Mouse (Mus musculus) myocyte (in vitro differentiated cells): ENCODE measurements around the gene Vmn2r26. TPM values are rescaled to one million over a fixed set of nuclear protein-coding genes. Genes with fewer than 3 reads are reported as not detected.
"Not testable (repeated sequence)": the region's sequence is repeated elsewhere in the genome, so short reads cannot be mapped to it uniquely, and the experiment has no call there.

ENCODE experiments used
- H3K27me3 ChIP-seq: one replicate; pipeline ENCODE4 v1.6.1; 2011; ENCODE audit not compliant: control insufficient read depth, insufficient read depth, insufficient read length
- H3K36me3 ChIP-seq: one replicate; pipeline ENCODE4 v1.6.1; 2011; ENCODE audit not compliant: control insufficient read depth, insufficient read depth
- H3K4me2 ChIP-seq: one replicate; pipeline ENCODE4 v1.6.1; 2011; ENCODE audit warnings: low read depth, control low read depth
- H3K4me3 ChIP-seq: one replicate; pipeline ENCODE4 v1.5.1; 2011; ENCODE audit warnings: mild to moderate bottlenecking, control low read depth, moderate library complexity
- H3K79me2 ChIP-seq: one replicate; pipeline ENCODE4 v1.6.1; 2011; ENCODE audit not compliant: control insufficient read depth, insufficient read depth
- H3ac ChIP-seq: one replicate; pipeline ENCODE4 v1.6.1; 2011; ENCODE audit not compliant: control insufficient read depth, insufficient read length
- MYOD1 ChIP-seq, 3 experiments: IDR thresholded peaks; one replicate each; pipeline ENCODE4 v1.6.1; 2011; ENCODE audit warnings: control low read depth in 2 of 3, low read depth in 2 of 3, mild to moderate bottlenecking in 2 of 3, moderate library complexity in 1 of 3; ENCODE audit not compliant: insufficient read length in 2 of 3, control insufficient read depth in 1 of 3
- MYOG ChIP-seq, 3 experiments: IDR thresholded peaks; one replicate each; pipeline ENCODE4 v1.6.1; 2011; ENCODE audit warnings: control low read depth in 2 of 3, low read depth in 2 of 3, mild to moderate bottlenecking in 2 of 3; ENCODE audit not compliant: insufficient read length in 2 of 3, control insufficient read depth in 1 of 3, insufficient read depth in 1 of 3
- POLR2A ChIP-seq: IDR thresholded peaks from one replicate; pipeline ENCODE4 v1.6.1; 2011; ENCODE audit warnings: low read depth, mild to moderate bottlenecking, control low read depth, moderate library complexity; ENCODE audit not compliant: insufficient read length
- REST ChIP-seq: IDR thresholded peaks from one replicate; pipeline ENCODE4 v1.6.1; 2011; ENCODE audit warnings: mild to moderate bottlenecking, control low read depth, moderate library complexity; ENCODE audit not compliant: insufficient read depth, insufficient read length
- SRF ChIP-seq: IDR thresholded peaks from one replicate; pipeline ENCODE4 v1.6.1; 2011; ENCODE audit warnings: low read depth; ENCODE audit not compliant: control insufficient read depth, insufficient read length
- TCF12 ChIP-seq: IDR thresholded peaks from one replicate; pipeline ENCODE4 v1.6.1; 2011; ENCODE audit warnings: mild to moderate bottlenecking, control low read depth; ENCODE audit not compliant: poor library complexity, insufficient read depth, severe bottlenecking
- TCF3 ChIP-seq: IDR thresholded peaks from one replicate; pipeline ENCODE4 v1.6.1; 2011; ENCODE audit warnings: low read depth, control low read depth; ENCODE audit not compliant: insufficient read length
- USF1 ChIP-seq: IDR thresholded peaks from one replicate; pipeline ENCODE4 v1.6.1; 2011; ENCODE audit warnings: low read depth, mild to moderate bottlenecking, control low read depth, moderate library complexity
- polyA plus RNA-seq: library from polyadenylated mRNA; unstranded; fragments of >200 nt; fragmentation: generic; extraction: Trizol; gene quantifications from one replicate; pipeline ENCODE4 v1.2.1, GENCODE M21; 2012; ENCODE audit warnings: missing spikeins

Gene Vmn2r26
- polyA plus RNA-seq = not detected

GRCm38 (mm10) chr6:124024268-124024667, at the start of gene Vmn2r26:
TSS of gene Vmn2r26 (plus strand) at chr6:124024568.
- not testable (repeated sequence) for H3K36me3 ChIP-seq, H3K79me2 ChIP-seq, H3K27me3 ChIP-seq, H3K4me3 ChIP-seq, H3ac ChIP-seq, H3K4me2 ChIP-seq

GRCm38 (mm10) chr6:124020841-124021240, 3.5 kb upstream of the Vmn2r26 start:
- no peak overlapping the region for H3ac ChIP-seq
- no peak overlapping the region for H3K4me2 ChIP-seq
- no peaks in the 10 kb centered on the region for H3K79me2 ChIP-seq
- H3K36me3 ChIP-seq = no peaks in the 10 kb centered on the region
- no peak overlapping the region for H3K4me3 ChIP-seq
- TF ChIP-seq TCF3 (no peak), POLR2A (no peak), USF1 (no peak), MYOG (IDR thresholded peaks at IDR 0.05; ENCODE audit: control insufficient read depth in 1 of 3, insufficient read depth in 1 of 3, insufficient read length in 2 of 3, low read depth in 2 of 3) (no peak)
- no peaks in the 10 kb centered on the region for H3K27me3 ChIP-seq

- no peak overlapping the region for H3ac ChIP-seq
- no peak overlapping the region for H3K4me3 ChIP-seq
- H3K79me2 ChIP-seq = no peaks in the 10 kb centered on the region
- H3K27me3 ChIP-seq = no peaks in the 10 kb centered on the region
- no peaks in the 10 kb centered on the region for H3K36me3 ChIP-seq
- H3K4me2 ChIP-seq = no peak overlapping the region
- TF ChIP-seq USF1 (no peak), TCF3 (no peak), TCF12 (no peak), REST (no peak), MYOD1 (IDR thresholded peaks at IDR 0.05; ENCODE audit: control insufficient read depth in 1 of 3, insufficient read length in 2 of 3, low read depth in 2 of 3) (no peak), SRF (no peak)
Observed at GRCm38 (mm10) chr6:124048388-124048787, 24.0 kb downstream of the Vmn2r26 start.

- not testable (repeated sequence) for H3K4me3 ChIP-seq, H3K36me3 ChIP-seq, H3K27me3 ChIP-seq, H3K4me2 ChIP-seq, H3K79me2 ChIP-seq, H3ac ChIP-seq
Observed at GRCm38 (mm10) chr6:124053611-124054010, 29.2 kb downstream of the Vmn2r26 start.

GRCm38 (mm10) chr6:124102334-124102733, 78.0 kb downstream of the Vmn2r26 start:
- Histone ChIP-seq H3K79me2 (no peaks in the 10 kb centered on the region), H3ac (no peak overlapping the region), H3K36me3 (no peaks in the 10 kb centered on the region), H3K27me3 (no peaks in the 10 kb centered on the region), H3K4me2 (no peak overlapping the region), H3K4me3 (no peak overlapping the region)
- no peak for TF ChIP-seq REST
- no peak for TF ChIP-seq MYOD1 (IDR thresholded peaks at IDR 0.05; ENCODE audit: control insufficient read depth in 1 of 3, insufficient read length in 2 of 3, low read depth in 2 of 3)

Other genes starting within 250 kb of the Vmn2r26 start
- gene Vmn2r24, start 245.7 kb upstream of the Vmn2r26 start, polyA plus RNA-seq = not detected
- gene Vmn2r25, start 171.1 kb upstream of the Vmn2r26 start, polyA plus RNA-seq = not detected
- gene Vmn2r27, start 207.3 kb downstream of the Vmn2r26 start, polyA plus RNA-seq = not detected